Mouse (Mus musculus) kidney, postnatal 0 days (tissue): ENCODE data around the gene Phip. TPM values are rescaled to one million over a fixed set of nuclear protein-coding genes. Genes with fewer than 3 reads are reported as not detected.

Experiments
- ATAC-seq: fragments of 200-750 bp; cut with Nextera tagmentation; replicated peaks from 2 replicates; pipeline ENCODE4 v1.8.0; 2017; ENCODE audit warnings: low read depth, moderate number of reproducible peaks, moderate TSS enrichment, moderate library complexity; ENCODE audit not compliant: low FRiP score
- DNase-seq: peaks from one replicate; pipeline ENCODE4 v3.0.0-alpha.2; 2016; ENCODE audit warnings: low spot score
- H3K27ac ChIP-seq: fragments of 300-500 bp; sonication (generic); 2 replicates; pipeline ENCODE4 v1.5.1; 2014; ENCODE audit warnings: mild to moderate bottlenecking
- H3K27me3 ChIP-seq: fragments of 300-500 bp; sonication (generic); 2 replicates; pipeline ENCODE4 v1.6.1; 2014; ENCODE audit warnings: low read length, mixed read lengths; ENCODE audit not compliant: insufficient read depth
- H3K36me3 ChIP-seq: fragments of 300-500 bp; sonication (generic); 2 replicates; pipeline ENCODE4 v1.6.1; 2014; ENCODE audit warnings: low read length, mixed read lengths; ENCODE audit not compliant: insufficient read depth
- H3K4me1 ChIP-seq: fragments of 300-500 bp; sonication (generic); replicated peaks from 2 replicates; pipeline ENCODE4 v1.6.1; 2014; ENCODE audit warnings: antibody characterized with exemption, low read length, mixed read lengths; ENCODE audit not compliant: insufficient read depth
- H3K4me2 ChIP-seq: fragments of 300-500 bp; sonication (generic); 2 replicates; pipeline ENCODE4 v1.6.1; 2014; ENCODE audit warnings: mild to moderate bottlenecking, low read length, moderate library complexity, mixed read lengths
- H3K4me3 ChIP-seq: fragments of 300-500 bp; sonication (generic); replicated peaks from 2 replicates; pipeline ENCODE4 v1.5.1; 2014; ENCODE audit warnings: low read depth, low read length
- H3K9ac ChIP-seq: fragments of 300-500 bp; sonication (generic); 2 replicates; pipeline ENCODE4 v1.6.1; 2014; ENCODE audit warnings: low read depth, low read length
- H3K9me3 ChIP-seq: fragments of 300-500 bp; sonication (generic); replicated peaks from 2 replicates; pipeline ENCODE4 v1.6.1; 2016; ENCODE audit warnings: low read length, inconsistent platforms, mixed read lengths
- CTCF ChIP-seq: IDR thresholded peaks from 2 replicates; pipeline ENCODE4 v1.5.1; 2016; ENCODE audit warnings: antibody characterized with exemption, low read depth, mild to moderate bottlenecking, moderate library complexity
- WGBS: fragments of 180-500 bp; shearing (Covaris S2); extraction: QIAGEN DNeasy Blood & Tissue Kit; methylation state at CpG from one replicate; pipeline ENCODE4 v1.1.7; 2014; 5-methylcytosine and 5-hydroxymethylcytosine counted together
- polyA plus RNA-seq: library from polyadenylated mRNA; unstranded; fragments of >200 nt; fragmentation: Nextera tagmentation; extraction: Ambion mirVana; gene quantifications from 2 replicates; pipeline ENCODE4 v1.2.1, GENCODE M21; 2015

Phip gene
- polyA plus RNA-seq, 1 experiment from 2014 or later: 49.6 TPM

DNA sequence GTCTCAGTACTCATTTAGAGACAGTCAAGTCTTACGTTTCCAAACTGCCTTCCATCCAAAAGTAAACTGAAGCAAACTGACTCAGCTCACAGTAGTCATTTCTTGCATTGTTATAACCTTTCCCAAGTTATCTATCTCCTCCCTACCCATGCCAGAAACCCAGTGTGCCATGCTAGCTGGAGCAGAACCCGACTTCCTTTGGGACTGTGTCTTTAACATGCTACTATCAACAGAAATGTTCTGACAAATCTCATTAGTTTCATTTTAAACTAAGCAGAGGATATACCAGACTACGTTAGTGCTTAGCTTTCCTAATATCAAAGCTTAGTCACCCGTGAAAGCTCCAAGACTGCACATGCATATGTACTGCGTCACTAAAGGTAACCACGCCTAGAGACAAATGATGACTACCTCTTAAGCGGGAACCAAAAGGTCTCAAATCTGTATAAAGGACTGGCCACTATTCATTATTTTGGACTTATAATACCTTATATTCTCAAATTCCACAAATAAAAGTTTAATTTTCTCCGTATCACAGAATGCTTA, 8.2 kb downstream of the Phip start:
- Histone ChIP-seq H3K4me3 (no peak overlapping the region), H3K4me1 (peaks cover 3% of the 10 kb centered on the region; the same call in 1 of the 2 replicates), H3K9me3 (no peaks in the 10 kb centered on the region), H3K4me2 (no peak overlapping the region), H3K9ac (no peak overlapping the region), H3K27me3 (no peaks in the 10 kb centered on the region), H3K27ac (peak overlapping the region; percentile 19; the same call in 1 of the 2 replicates), H3K36me3 (peaks cover 3% of the 10 kb centered on the region; the same call in 1 of the 2 replicates)
- WGBS: 69% methylated on average over 8 of the region's 8 CpGs
- DNase-seq (no peak), ATAC-seq (no peak)
- TF ChIP-seq CTCF: no peak

DNA sequence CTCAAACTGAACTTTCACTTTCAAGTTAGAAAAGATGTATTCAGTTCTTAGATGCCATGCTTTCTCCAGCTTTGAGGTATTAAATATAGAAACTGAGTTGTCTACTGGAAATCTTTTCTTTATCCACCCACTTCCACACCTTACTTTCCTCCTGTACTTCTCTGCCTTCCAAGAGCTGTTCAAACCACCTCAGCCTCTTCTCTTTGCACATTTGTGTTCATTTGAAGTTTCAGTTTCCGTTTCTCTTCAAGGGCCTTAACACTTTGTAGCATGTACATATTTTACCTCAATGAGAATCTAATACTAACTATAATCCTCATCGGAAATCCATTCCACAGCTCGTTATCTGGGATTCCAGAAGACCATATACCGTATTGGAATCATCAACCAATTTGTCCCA, 11.3 kb downstream of the Phip start:
- H3K4me2 ChIP-seq: no peak overlapping the region
- no peaks in the 10 kb centered on the region for H3K27me3 ChIP-seq
- 92% methylated on average over 4 of the region's 4 CpGs for WGBS
- H3K36me3 ChIP-seq: peaks cover 8% of the 10 kb centered on the region; the same call in 1 of the 2 replicates
- no peak overlapping the region for H3K4me3 ChIP-seq
- DNase-seq: no peak
- no peaks in the 10 kb centered on the region for H3K4me1 ChIP-seq
- H3K27ac ChIP-seq: no peak overlapping the region
- H3K9ac ChIP-seq: no peak overlapping the region
- no peak for ATAC-seq
- H3K9me3 ChIP-seq: no peaks in the 10 kb centered on the region
- TF ChIP-seq CTCF: no peak

DNA sequence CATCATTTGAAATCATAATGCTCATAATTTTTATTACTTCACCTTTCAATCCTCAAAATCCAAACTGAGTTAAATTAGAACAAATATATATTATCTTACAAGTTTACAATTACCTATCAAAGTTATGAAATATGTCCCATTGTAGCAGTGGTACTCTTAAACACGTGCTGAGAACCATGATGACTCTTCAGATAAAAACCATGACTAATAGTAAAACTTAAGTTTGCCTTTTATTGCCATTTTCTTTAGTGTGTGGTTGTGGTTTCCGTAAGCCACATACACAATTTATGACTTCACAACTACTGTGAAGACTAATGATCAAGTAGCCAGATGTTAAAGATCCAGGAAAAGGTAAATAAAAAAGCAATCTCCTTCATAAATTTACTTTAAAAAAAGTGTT, 14.0 kb downstream of the Phip start:
- no peaks in the 10 kb centered on the region for H3K27me3 ChIP-seq
- no peak overlapping the region for H3K9ac ChIP-seq
- ATAC-seq: no peak
- TF ChIP-seq CTCF: no peak
- peaks cover 11% of the 10 kb centered on the region; the same call in 1 of the 2 replicates for H3K36me3 ChIP-seq
- no peak overlapping the region for H3K4me3 ChIP-seq
- no peaks in the 10 kb centered on the region for H3K9me3 ChIP-seq
- no peak overlapping the region for H3K27ac ChIP-seq
- no peak for DNase-seq
- no peak overlapping the region for H3K4me2 ChIP-seq
- H3K4me1 ChIP-seq: no peaks in the 10 kb centered on the region
- 52% methylated on average over 2 of the region's 2 CpGs for WGBS

- Histone ChIP-seq H3K9me3 (no peaks in the 10 kb centered on the region), H3K36me3 (peaks cover 16% of the 10 kb centered on the region; the same call in 1 of the 2 replicates), H3K9ac (no peak overlapping the region), H3K27ac (no peak overlapping the region), H3K4me3 (no peak overlapping the region), H3K4me2 (no peak overlapping the region), H3K27me3 (no peaks in the 10 kb centered on the region), H3K4me1 (no peaks in the 10 kb centered on the region)
- TF ChIP-seq CTCF: peak; percentile 65
- 66% methylated on average over 4 of the region's 4 CpGs for WGBS
- DNase-seq (peak; percentile 70), ATAC-seq (no peak)
These were observed 20.0 kb downstream of the Phip start for GRCm38 (mm10) chr9:82955267-82955666.

DNA sequence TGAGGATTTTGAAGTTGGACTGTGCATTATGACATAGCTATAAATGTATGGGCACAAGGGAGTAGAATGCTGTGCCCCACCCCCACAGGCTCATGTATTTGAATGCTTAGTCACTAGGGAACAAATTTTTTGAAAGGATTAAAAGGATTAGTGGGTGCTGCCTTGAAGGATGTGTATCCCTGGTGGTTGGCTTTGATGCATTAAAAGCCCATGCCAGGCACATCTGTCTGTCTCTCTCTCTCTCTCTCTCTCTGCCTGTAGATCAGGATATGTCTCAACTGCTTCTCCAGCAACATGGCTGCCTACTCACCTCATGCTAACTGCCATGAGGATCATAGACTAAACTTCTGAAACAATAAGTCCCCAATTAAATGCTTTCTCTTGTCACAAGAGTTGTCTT, 23.0 kb downstream of the Phip start:
- TF ChIP-seq CTCF: no peak
- Histone ChIP-seq H3K4me3 (no peak overlapping the region), H3K36me3 (peaks cover 12% of the 10 kb centered on the region; the same call in 1 of the 2 replicates), H3K27ac (no peak overlapping the region), H3K9ac (no peak overlapping the region), H3K27me3 (no peaks in the 10 kb centered on the region), H3K4me1 (no peaks in the 10 kb centered on the region), H3K4me2 (no peak overlapping the region), H3K9me3 (no peaks in the 10 kb centered on the region)
- DNase-seq (no peak), ATAC-seq (no peak)

GRCm38 (mm10) chr9:82951435-82952004, 23.8 kb downstream of the Phip start:
- Histone ChIP-seq H3K27me3 (no peaks in the 10 kb centered on the region), H3K27ac (no peak overlapping the region), H3K9ac (no peak overlapping the region), H3K4me2 (no peak overlapping the region), H3K4me3 (no peak overlapping the region), H3K9me3 (no peaks in the 10 kb centered on the region), H3K36me3 (peaks cover 8% of the 10 kb centered on the region; the same call in 1 of the 2 replicates), H3K4me1 (no peaks in the 10 kb centered on the region)
- WGBS: 89% methylated on average over 2 of the region's 2 CpGs
- ATAC-seq (no peak), DNase-seq (no peak)
- TF ChIP-seq CTCF: no peak
